Mouse (Mus musculus): Measurements from ENCODE around the gene Scrn3. TPM values are rescaled to one million over a fixed set of nuclear protein-coding genes. Genes with fewer than 3 reads are reported as not detected.

Gene Scrn3
- polyA plus RNA-seq, 1 experiment: 31.7 TPM

DNA sequence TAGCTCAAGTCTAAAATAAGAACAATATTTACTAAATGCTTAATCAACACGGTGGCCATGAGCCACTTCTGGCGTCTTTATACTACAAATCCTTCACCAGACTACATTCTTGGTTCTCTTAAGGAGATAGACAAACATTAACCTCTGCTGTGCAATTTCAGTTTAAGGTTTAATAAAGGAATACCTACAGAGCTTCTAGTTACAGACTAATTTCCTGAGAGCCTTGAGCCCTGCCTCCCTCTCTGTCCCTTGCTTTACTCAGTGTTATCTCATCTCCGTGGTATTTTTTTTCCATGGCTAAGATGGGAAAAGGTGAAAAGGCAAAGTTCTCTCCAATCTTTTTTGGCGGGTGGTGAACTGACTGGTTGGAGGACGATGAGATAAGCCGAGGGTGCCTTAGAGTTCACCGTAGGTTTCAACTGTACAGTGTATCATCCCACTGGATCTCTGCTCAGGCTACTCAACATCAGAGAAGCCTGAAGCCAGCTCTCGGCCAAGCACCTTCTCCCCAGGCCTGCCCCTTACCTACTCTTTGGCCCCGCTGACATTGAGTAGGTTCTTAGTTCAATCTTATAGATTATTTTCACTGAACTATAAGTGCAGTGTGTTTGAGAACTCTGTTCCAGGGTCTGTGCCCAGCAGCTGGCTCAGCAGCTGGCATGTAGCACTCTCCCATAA is 68.0 kb downstream of the Scrn3 start:
- 92% methylated on average over 9 of the region's 9 CpGs for WGBS
- H3K4me3 ChIP-seq (replicated peaks; ENCODE audit: insufficient read depth, low read depth, low read length): no peak overlapping the region

DNA sequence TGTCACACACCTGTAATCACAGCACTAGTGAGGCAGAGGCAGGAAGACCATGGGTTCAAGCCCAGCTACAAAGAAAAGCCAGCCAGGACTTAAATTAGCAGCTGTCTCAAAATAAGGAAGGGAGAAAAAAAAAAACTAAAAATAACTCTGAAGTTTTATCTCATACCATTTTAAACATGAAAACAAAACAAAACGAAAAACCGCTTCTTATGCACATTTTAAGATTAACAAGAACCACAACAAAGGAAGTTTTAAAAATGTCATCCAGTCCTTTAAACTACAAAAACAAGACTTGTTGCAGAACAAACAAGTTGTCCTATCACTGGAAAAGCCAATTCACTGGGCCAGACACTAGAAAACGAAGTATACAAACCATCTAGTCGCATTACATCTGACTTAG is 72.8 kb downstream of the Scrn3 start:
- H3K27ac ChIP-seq (ENCODE audit: insufficient read depth, low read length): no peak overlapping the region
- no peak for DNase-seq
- TF ChIP-seq POLR2A (IDR thresholded peaks at IDR 0.05; ENCODE audit: borderline replicate concordance, insufficient read depth, low read length): no peak
- no peaks in the 10 kb centered on the region for H3K27me3 ChIP-seq (ENCODE audit: control insufficient read depth, insufficient read depth, low read length)
- H3K4me3 ChIP-seq (replicated peaks; ENCODE audit: insufficient read depth, low read depth, low read length): no peak overlapping the region
- WGBS: 84% methylated on average over 4 of the region's 4 CpGs
- H3K4me1 ChIP-seq (ENCODE audit: control insufficient read depth, insufficient read depth, low read length): no peaks in the 10 kb centered on the region

More for the DNA sequence above, 68.0 kb downstream of the Scrn3 start:
- H3K27ac ChIP-seq (ENCODE audit: insufficient read depth, low read length): no peak overlapping the region
- DNase-seq: no peak
- no peaks in the 10 kb centered on the region for H3K4me1 ChIP-seq (ENCODE audit: control insufficient read depth, insufficient read depth, low read length)
- no peaks in the 10 kb centered on the region for H3K27me3 ChIP-seq (ENCODE audit: control insufficient read depth, insufficient read depth, low read length)
- TF ChIP-seq POLR2A (IDR thresholded peaks at IDR 0.05; ENCODE audit: borderline replicate concordance, insufficient read depth, low read length): no peak
- TF ChIP-seq CTCF (IDR thresholded peaks at IDR 0.05; ENCODE audit: borderline replicate concordance, insufficient read depth, low read depth, low read length): no peak

- WGBS: under 1% methylated on average over 29 of the region's 29 CpGs
- no peaks in the 10 kb centered on the region for H3K27me3 ChIP-seq (ENCODE audit: control insufficient read depth, insufficient read depth, low read length)
- peak in 1 of 2 experiments; percentile 5 for DNase-seq
- H3K27ac ChIP-seq (ENCODE audit: insufficient read depth, low read length): no peak overlapping the region; the same call in 1 of the 2 replicates
- no peaks in the 10 kb centered on the region for H3K4me1 ChIP-seq (ENCODE audit: control insufficient read depth, insufficient read depth, low read length)
- H3K4me3 ChIP-seq (replicated peaks; ENCODE audit: insufficient read depth, low read depth, low read length): peak overlapping the region; percentile 83
- no peak for TF ChIP-seq CTCF (IDR thresholded peaks at IDR 0.05; ENCODE audit: borderline replicate concordance, insufficient read depth, low read depth, low read length)
- TF ChIP-seq POLR2A (IDR thresholded peaks at IDR 0.05; ENCODE audit: borderline replicate concordance, insufficient read depth, low read length): no peak
Measured at GRCm38 (mm10) chr2:73385641-73386355, 73.4 kb downstream of the Scrn3 start.

- Histone ChIP-seq H3K4me3 (replicated peaks; ENCODE audit: insufficient read depth, low read depth, low read length) (peak within 1 kb of the TSS; percentile 83), H3K4me1 (ENCODE audit: control insufficient read depth, insufficient read depth, low read length) (no peaks in the 10 kb centered on the region), H3K27ac (ENCODE audit: insufficient read depth, low read length) (peak within 1 kb of the TSS; percentile 62), H3K27me3 (ENCODE audit: control insufficient read depth, insufficient read depth, low read length) (no peaks in the 10 kb centered on the region)
- WGBS: under 1% methylated on average over 44 of the region's 44 CpGs
- peak; percentile 99 to 100 for DNase-seq
- TF ChIP-seq CTCF (IDR thresholded peaks at IDR 0.05; ENCODE audit: borderline replicate concordance, insufficient read depth, low read depth, low read length) (no peak), POLR2A (IDR thresholded peaks at IDR 0.05; ENCODE audit: borderline replicate concordance, insufficient read depth, low read length) (peak; percentile 58)
Measured at GRCm38 (mm10) chr2:73386356-73387046, 74.1 kb downstream of the Scrn3 start, which contains the start of gene Gpr155. Gpr155 (minus strand) TSS chr2:73386572.

Other genes with a start within 250 kb of the Scrn3 start
- 59.7 and 61.3 TPM in 2 replicates for gene Ola1, start 93.7 kb upstream of the Scrn3 start, polyA plus RNA-seq (2012; rRNA removed)
- 0.06 and 0.07 TPM in 2 replicates for gene Sp9, start 40.7 kb upstream of the Scrn3 start, polyA plus RNA-seq (2012; rRNA removed)
- gene Cir1, start 100 bp downstream of the Scrn3 start, polyA plus RNA-seq (2012; rRNA removed): 29.2 TPM in 2 replicates
- 19.4 and 20.0 TPM in 2 replicates for gene Gpr155, start 74.0 kb downstream of the Scrn3 start, polyA plus RNA-seq (2012; rRNA removed)
- 6.1 and 7.2 TPM in 2 replicates for gene Wipf1, start 217.1 kb downstream of the Scrn3 start, polyA plus RNA-seq (2012; rRNA removed)

All from cerebellum, adult 2 months (tissue).